Mouse (Mus musculus) thymus, postnatal 14 days (tissue): ENCODE measurements around the gene Foxn4.

Experiments
- DNase-seq: peaks from one replicate; pipeline ENCODE4 v3.0.0; 2021

Foxn4 gene

DNA sequence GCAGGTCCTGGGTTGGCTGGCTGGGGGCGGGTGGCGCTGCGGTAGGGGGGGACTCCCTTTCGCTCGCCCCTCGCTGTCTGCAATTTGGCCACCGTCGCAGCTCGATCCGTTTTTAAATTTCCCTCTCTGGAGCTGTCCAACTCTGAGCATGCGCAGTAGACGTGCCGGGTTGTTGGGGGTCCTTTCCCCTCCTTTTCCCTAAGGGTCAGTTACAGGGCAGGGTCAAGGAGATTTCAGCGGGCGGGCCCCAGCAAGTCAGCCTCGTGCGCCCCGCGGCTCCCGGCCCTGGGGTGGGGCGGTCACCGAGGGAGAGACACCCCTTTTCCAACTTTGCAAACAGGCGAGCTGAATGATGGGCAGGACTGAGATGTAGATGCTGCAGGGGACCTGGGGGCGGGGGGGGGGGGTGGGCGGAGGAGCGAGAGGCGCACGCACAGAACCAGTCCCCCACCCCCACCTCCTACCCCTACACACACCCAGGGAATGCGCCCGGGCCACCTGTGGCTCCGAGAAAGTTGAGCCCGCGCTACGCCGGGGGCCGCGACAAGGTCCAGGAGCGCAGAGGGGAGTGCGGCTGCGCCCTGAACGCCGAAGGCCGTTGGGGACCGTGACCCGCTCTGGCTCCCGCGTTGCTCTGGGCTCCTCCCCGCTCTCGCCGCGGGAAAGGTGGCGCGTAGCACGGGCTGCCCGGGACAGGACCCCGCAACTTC lies at the start of gene Foxn4:
Gene Foxn4 (minus strand): TSS at position 115 of the 710 bp plus-strand sequence.
- DNase-seq, result no peak

- peak; percentile 66 for DNase-seq
Measured at GRCm38 (mm10) chr5:114323105-114323790, 49.6 kb upstream of the Foxn4 start.

DNA sequence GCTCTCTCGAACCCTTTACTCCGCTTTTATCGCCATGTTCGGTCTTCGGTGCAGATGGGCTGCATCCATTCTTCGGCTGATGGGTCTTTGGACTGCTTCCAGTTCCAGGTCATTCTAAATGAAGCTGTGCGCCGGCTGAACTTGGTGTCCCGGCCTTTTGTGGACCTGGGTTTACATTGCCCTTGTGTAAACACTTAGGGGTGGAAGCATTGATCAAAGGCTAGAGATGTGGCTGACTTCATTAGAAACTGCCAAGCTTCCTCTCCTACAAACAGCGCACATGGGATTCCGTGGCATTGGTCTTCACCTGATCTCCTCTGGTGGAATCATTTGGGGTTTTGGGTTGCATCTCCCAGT lies 36.1 kb upstream of the Foxn4 start:
- no peak for DNase-seq

GRCm38 (mm10) chr5:114308765-114309679 lies 35.4 kb upstream of the Foxn4 start:
- DNase-seq, result peak; percentile 10

- no peak for DNase-seq
Measured at GRCm38 (mm10) chr5:114306496-114306895, 32.9 kb upstream of the Foxn4 start.

DNA sequence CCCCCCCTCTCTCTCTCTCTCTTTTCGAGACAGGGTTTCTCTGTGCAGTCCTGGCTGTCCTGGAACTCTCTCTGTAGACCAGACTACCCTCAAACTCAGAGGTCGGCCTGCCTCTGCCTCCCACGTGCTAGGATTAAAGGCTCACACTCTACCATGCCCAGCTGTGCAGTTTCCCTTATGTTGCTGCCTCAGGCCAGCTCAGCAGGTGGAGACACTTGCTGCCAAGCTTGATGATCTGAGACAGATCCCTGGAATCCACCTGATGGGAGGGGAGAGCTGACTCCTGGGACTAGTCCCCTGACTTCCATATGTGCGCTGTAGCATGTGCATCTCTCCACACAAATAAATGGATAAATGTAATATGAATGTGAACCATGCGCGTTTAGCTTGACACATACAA lies 29.6 kb upstream of the Foxn4 start:
- DNase-seq, result no peak

GRCm38 (mm10) chr5:114299883-114300610 lies 26.4 kb upstream of the Foxn4 start:
- no peak for DNase-seq

DNA sequence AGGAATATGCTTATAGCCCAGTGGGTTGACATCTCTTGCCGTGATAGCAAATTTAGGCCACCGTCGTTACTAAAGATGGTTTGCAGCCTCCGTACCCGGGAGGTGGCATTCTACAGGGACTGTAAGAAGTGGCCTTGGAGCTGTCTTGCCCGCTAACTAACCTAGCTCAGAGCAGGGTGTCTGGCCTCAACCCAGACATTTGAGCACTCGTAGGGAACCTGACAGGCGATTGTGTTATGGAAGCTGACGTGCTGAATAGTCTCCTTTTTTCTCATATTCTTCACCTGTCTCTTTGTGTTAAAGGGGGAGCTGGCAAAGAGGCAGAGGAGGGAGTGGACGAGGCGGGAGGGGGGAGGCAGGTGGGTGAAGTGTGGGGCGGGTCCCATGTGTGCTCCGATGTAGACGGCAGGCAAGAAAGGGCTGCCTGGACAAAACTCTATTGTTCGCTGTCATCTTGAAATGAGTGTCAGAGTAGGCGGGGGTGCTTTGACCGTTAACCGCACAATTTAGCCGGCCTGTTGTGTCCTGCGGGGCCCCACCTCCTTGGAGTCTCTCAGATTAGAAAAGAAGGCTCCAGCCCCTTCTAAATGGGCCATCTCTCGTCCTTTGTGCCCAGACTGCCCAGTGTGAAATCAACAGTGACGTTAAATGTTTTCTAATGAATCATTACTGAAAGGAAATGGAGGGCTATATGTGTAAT lies 25.7 kb upstream of the Foxn4 start:
- DNase-seq, result no peak

- DNase-seq, result no peak
Measured at GRCm38 (mm10) chr5:114298212-114298894, 24.7 kb upstream of the Foxn4 start.

DNA sequence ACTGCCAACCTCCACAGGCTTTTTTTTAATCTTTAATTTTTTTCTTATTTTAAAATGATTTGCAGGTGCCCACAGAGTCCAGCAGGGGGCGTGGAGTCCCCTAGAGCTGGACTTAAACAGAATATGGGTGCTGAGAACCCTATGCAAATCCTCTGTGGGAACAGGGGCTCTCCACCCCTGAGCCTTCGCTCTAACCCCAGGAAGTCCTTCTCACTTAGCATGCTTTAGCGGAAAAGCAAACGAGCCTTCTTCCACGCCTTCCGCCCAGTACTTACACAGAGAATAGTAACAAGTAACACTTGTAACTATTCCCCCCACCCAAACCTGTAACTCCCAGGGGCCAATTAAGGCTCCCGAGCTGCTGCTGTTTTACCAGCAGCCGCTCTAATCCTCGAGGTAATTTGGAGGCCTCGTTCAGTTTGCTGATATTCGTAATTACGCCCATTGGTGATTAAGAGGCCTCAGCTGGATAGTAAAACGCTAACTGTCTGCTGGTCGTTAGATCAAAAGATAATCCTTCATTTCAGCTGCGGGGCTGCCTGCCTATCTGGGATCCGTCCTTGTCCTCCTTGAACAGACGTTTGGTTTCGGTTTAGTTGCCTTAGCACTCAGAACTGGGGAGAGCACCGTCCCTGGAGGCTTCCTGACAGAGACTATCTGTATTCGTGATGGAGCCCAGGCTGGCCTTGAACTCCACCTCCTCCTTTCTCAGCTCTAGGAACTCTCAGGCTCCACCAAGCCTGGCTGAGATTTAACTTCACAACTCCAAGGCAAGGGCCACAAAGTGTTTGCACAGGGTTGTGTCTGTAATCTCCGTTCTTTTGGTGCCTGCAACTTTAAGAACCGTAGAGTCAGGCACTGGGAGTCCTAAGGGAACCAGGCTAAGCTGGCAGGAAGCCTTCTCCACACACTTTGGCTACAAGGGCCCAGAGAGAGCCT lies 23.4 kb upstream of the Foxn4 start:
- DNase-seq, result no peak

DNA sequence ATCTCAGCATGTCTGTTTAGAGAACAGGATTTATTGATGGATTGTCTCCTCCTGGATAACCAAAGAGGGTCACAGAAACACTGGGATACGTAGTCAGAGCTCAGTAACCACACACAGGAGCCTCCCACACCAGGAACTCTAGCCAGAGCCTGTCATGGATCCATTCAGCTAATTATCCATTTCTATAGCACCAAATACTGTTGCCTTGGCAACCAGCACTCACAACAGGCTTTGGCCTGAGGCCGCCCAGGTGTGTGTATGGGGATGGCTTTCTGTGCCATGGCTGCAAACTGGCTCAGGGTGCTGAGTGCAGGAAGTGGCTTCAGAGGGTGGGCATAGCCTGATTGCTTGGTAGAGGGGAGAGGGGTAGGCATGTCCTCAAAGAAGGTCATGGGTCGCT lies 16.4 kb upstream of the Foxn4 start:
- DNase-seq, result no peak

DNA sequence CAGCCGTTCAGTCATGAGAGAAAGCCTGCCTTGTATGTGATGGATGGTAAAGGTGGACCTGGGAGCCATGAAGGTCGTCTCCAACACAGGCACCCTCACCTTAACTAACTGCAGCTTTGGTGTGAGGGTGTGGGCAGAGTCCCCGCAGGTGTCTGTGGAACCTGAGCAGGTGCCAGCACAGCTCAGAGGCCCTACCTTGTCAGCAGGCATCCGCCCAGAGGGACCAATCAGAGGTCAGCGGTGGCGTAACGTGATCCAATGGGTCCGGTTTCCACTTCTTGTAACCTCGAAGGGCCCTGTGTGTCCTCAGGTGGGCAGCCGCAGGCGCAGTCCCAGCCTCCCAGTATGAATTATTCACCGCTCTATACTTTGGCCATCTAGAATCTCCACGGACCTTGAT lies 15.3 kb upstream of the Foxn4 start, which contains the start of gene Myo1h:
Gene Myo1h (plus strand): TSS at position 293 of the 400 bp plus-strand sequence.
- DNase-seq, result no peak

GRCm38 (mm10) chr5:114288396-114288795 lies 14.8 kb upstream of the Foxn4 start:
- no peak for DNase-seq

GRCm38 (mm10) chr5:114286872-114287571 lies 13.4 kb upstream of the Foxn4 start:
- no peak for DNase-seq

DNA sequence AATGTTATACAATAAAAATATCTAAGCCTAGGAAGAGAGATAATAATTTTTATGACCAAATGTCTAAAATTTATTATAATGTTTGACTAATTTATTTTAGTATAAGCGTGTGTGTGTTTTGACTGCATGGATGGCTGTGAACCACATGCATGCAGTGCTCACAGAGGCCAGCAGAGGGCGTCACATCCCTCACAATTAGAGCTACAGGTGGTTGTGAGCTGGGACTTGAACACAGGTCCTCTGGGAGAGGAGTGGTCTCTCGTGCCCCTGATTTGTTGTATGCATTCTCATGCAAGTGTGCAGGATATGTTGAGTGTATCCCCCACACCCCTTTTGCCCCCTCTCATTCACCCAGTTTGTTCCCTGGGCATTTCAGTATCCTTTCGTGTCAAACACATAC lies 12.5 kb upstream of the Foxn4 start:
- no peak for DNase-seq

DNA sequence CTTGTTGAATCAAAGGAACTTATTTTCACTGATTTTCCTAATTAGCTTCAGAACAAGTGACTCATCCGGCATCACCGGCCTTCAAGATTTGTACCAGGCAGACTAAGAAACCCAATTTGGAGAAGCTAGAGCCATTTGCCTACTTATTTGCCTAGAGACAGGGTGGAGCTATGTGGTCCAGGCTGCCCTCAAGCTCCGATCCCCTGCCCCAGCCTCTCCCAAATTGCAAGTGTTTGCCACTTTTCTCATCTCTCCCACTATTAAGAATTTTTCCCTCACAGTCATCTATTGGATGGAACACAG lies 11.7 kb upstream of the Foxn4 start:
- no peak for DNase-seq

DNA sequence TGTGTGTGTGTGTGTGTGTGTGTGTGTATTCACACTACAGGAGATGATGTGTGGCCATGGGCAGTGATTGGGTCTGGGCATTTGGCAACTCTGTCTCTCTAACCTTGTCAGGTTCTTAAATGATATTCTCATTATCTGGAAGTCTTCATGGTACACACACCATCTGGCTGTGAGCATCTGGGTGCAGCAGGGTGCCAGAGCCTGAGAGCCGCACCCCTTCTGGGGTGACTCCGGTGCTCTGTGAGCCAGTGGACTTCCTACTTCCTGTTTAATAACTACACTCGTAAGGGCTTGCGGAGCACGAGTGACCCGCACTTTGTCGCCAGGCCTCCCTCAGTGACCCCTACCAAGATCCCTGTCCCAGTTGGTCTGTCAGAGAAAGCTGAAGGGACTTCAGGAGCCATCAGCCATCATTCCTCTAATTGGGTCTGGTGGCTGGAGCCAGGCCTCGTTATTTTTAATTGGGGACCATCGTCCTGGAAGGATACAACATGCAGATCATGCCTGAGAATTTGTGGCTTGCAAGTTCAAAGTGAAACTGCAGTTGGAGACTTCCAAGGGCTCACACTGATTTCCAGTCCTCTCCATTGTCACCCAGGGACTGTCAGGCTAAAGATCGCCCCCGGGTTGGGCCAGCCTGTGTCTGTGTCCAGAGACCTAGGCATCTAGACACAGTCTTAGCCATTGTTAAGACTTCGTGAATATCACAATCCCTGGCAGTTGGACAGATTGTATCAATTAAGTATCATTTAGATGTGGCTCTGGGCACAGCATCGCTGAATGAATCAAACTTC lies 11.2 kb upstream of the Foxn4 start:
- DNase-seq, result no peak

DNA sequence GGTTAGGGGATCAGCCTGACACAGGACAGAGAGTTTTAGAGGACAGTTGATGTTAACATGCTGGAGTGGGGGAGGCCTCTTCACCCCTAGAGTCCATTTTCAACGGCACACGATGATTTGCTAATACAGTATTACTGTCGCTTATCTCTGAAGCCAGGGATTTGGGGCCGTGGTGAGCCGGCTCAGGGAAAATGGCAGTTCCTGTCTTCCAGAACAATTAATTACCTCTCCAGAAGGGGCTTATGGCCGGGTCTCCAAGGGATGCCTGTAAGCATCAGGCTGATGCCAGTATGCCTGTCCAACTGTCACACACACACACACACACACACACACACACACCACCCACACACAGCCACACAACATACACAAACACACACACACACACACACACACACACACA lies 8.7 kb upstream of the Foxn4 start:
- no peak for DNase-seq
